ENCODE assay signal across 23 mouse cellular contexts in genomic region chr12:91185564-91185963, GRCm38 (mm10).
"Had no signal": no experiment of that assay in that cellular context is flagged by ENCODE, and none has a peak within 500 bp of the region (broad histone marks: within the 10 kb centered on the region; RNA-seq: fewer than 3 reads in every experiment).

No protein-coding gene starts in this region.

- H3K36me3 ChIP-seq: heart, embryonic 10.5 days; heart, embryonic 12.5 days; hindbrain, embryonic 13.5 days; hindbrain, embryonic 15.5 days; limb, embryonic 13.5 days; limb, embryonic 15.5 days; liver, embryonic 12.5 days had no signal

- ATAC-seq: forebrain, embryonic 16.5 days; hindbrain, postnatal 0 days; liver, embryonic 12.5 days had no signal

- H3K27me3 ChIP-seq: heart, embryonic 12.5 days; hindbrain, embryonic 13.5 days; hindbrain, embryonic 15.5 days; limb, embryonic 15.5 days; liver, embryonic 12.5 days had no signal

- H3K9ac ChIP-seq: heart, embryonic 12.5 days; hindbrain, embryonic 13.5 days; hindbrain, embryonic 15.5 days; limb, embryonic 13.5 days; limb, embryonic 15.5 days; liver, embryonic 12.5 days had no signal

- DNase-seq: gastrocnemius, postnatal 14 days; gastrocnemius, postnatal 36 days; heart, adult 18-20 months; heart, postnatal 14 days; heart, postnatal 36 days; kidney, adult 18-20 months; kidney, adult 8-10 months; kidney, postnatal 10 days; kidney, postnatal 25 days; kidney, postnatal 4 days; layer of hippocampus, adult 9-11 months; layer of hippocampus, postnatal 36 days; left cerebral cortex, postnatal 4 days had no signal

- H3K4me2 ChIP-seq: heart, embryonic 12.5 days; hindbrain, embryonic 13.5 days; hindbrain, embryonic 15.5 days; limb, embryonic 13.5 days; limb, embryonic 15.5 days; liver, embryonic 12.5 days had no signal

- H3K4me3 ChIP-seq: heart, embryonic 10.5 days; heart, embryonic 12.5 days; hindbrain, embryonic 13.5 days; hindbrain, embryonic 15.5 days; layer of hippocampus, adult 2 months; limb, embryonic 13.5 days; limb, embryonic 15.5 days; liver, embryonic 12.5 days had no signal

- H3K9me3 ChIP-seq: heart, embryonic 10.5 days; heart, embryonic 12.5 days; hindbrain, embryonic 13.5 days; hindbrain, embryonic 15.5 days; limb, embryonic 13.5 days; limb, embryonic 15.5 days; liver, embryonic 12.5 days had no signal

- H3K27ac ChIP-seq: heart, embryonic 10.5 days; hindbrain, embryonic 13.5 days; hindbrain, embryonic 15.5 days; hindbrain, postnatal 0 days; layer of hippocampus, adult 2 months; limb, embryonic 13.5 days; limb, embryonic 15.5 days; liver, embryonic 12.5 days had no signal

- H3K4me1 ChIP-seq: heart, embryonic 10.5 days; hindbrain, embryonic 13.5 days; hindbrain, embryonic 15.5 days; limb, embryonic 13.5 days; limb, embryonic 15.5 days; liver, embryonic 12.5 days had no signal
